Mouse (Mus musculus) layer of hippocampus, adult 9-10 months (tissue): Measurements from ENCODE around the gene A830031A19Rik.
A peak's percentile ranks its signal among the peaks of the same experiment; 100 is the strongest.

Experiments
- DNase-seq: peaks from one replicate; pipeline ENCODE4 v3.0.0; 2022; ENCODE audit warnings: low spot score

Gene A830031A19Rik

DNA sequence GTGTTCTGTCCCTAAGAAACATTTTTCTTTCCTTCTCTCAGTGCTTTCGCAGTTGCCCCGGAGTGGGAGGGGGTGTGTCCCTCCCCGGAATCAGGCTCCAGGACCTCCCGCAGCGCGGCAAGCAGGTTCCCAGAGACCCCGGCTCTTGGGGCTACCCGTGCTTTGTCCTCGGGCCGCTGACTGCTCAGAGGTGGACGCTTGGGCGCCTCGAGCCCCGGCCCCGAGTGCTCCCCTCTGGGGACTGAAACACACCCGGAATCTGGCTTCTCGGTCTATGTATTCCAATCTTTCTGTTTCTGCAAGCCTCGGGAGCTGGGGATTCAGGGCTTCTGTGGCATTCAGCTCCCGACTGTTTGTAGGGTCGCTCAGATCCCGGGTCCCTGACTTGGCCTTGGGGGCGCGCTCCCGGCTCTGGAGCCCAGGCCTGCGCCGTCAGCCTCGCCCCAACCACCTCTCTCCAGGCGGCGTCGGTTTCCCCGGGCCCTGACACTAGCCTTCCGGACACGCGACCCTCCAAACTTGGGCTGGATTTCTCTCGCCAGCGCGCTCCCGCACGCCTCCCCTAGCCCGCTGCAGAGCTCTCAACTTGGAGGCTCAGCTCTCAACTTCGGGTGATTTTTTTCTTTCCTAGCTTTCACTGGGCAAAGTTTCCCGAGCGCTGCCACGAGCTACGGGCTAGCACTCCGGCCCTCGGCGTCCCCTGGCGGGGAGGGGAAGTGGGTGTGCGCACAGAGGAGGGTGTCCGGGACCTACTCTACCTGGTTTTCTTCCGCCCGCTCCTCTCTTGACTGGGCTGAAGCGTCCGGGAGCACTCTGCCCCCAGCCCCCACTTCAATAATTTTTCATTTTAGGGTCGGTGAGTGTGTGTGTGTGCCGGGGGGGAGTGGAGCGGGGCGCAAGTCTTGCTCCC lies 2.2 kb upstream of the A830031A19Rik start:
- DNase-seq, result no peak

DNA sequence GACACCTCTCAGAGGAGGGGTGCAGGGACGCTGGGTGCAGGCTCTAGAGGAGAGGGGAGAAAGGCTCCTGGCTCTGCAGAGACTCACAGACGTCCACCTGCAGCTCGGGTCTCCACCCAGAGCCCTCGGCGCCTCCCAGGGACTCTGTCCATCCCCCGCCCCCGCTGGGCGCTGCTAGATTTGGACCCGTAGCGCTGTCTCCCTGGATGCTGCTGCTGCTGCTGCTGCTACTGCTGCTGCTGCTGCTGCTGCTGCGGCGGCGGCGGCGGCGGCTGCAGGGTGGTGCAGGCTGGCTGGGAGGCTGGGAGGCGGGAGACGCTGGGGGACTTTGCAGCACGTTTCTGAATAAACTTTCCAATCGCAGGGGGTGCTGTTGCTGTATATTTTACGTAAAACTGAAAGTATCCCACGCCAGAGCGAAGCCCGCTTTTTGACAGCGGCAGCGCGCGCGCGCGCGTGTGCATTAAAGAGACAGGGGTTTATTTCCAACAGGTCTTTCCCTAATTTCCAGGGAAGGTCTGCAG lies 1.3 kb upstream of the A830031A19Rik start:
- DNase-seq, result no peak

DNA sequence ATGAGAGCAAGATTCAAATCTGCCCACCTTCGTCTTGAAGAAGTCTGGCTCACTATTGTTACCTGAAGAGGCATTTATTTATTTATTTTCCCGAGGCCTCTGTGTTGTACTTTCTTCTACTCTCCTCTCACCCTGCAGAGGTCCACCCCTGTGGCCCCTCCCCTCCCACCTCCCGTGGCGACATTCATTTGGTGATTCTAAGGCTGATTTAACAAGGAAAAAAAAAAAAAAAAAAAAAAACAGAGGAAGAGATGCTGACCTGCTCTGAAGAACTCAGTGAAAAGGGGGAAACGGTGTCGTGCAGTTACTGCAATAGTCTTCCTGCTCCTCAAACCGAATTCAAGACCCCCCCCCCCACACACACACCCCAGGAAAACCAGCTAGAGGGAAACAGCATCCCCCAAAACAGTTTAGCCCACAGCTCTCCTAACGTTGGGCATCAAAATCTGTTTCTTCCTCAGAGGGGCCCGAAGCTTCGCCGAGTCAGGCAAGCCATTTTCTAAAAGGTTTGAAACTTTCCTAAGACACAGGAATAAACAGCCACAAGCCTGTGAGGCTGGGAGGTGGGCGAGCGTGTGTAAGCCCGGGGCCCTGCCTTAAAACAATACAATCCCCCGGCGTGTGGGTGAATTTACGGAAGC lies 752 bp upstream of the A830031A19Rik start:
- no peak for DNase-seq

DNA sequence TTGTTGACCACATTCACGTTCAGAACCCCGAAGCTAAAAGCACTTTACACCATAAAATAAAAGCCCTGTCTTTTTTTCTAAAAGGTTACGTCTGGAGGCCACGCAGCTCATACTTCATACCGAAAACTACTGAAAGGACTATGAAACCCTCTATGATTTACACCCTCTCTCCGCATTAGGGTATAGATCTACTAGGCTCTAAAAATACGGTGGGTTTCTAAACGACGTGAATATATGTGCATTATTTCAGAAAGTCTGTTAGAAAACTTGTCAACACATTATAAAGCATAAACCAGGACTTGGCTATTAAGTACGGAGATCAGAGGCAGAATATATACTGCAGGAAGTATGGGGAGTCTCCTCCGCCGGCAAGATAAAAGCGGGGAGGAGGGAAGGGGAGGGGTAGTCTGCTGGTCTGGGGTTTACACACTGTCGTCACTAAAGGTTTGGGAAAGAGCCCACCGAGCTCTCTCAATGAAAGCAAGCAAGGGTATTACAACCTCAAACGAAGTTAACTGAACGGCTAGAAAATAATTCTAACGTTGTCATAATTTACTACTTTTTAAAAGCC lies 748 bp downstream of the A830031A19Rik start:
- no peak for DNase-seq

- no peak for DNase-seq
These were observed 9.5 kb downstream of the A830031A19Rik start for GRCm38 (mm10) chr11:24065313-24065712.

DNA sequence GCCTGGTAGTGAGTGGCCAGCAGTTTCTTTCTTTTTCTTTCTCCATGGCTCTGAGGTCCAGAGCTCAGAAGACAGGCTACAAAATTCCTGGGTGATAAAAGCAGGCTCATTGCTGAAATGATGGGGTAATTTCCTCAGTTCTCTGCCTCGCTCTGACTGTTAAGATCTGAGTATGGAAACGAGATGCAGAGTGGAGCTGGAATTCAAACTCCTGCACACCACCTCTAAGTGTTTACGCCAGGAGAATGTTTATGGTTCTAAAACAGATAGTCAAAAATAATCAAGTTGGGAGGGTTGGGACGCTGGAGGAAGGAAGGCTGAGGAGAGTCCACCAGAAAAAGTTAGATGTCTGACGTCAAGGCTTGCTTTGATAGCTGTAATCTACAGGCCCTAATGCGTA lies 10.6 kb downstream of the A830031A19Rik start:
- no peak for DNase-seq

- DNase-seq, result no peak
These were observed 12.3 kb downstream of the A830031A19Rik start for GRCm38 (mm10) chr11:24062495-24063096.

- DNase-seq, result no peak
These were observed 13.0 kb downstream of the A830031A19Rik start for GRCm38 (mm10) chr11:24061819-24062218.

- no peak for DNase-seq
These were observed 14.4 kb downstream of the A830031A19Rik start for GRCm38 (mm10) chr11:24060428-24060827.

DNA sequence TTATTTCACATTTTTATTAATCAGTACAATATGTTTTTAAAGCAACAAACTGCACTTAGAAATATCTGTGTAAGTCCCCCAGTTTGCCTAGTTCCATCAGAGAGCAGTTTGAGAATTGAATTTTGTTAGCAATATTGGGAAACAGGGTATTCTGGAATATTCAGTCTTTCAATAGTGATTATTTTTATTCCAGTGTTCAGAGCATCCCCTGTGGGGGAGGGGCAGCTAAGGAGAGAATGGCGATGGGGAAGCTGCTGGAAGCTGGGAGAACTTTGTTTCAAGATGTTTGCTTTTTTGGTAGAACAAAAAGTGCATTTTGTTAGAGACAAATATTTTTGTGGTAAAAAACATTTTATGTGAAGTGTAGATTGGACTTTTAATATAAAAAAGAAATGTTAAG lies 15.7 kb downstream of the A830031A19Rik start:
- no peak for DNase-seq

DNA sequence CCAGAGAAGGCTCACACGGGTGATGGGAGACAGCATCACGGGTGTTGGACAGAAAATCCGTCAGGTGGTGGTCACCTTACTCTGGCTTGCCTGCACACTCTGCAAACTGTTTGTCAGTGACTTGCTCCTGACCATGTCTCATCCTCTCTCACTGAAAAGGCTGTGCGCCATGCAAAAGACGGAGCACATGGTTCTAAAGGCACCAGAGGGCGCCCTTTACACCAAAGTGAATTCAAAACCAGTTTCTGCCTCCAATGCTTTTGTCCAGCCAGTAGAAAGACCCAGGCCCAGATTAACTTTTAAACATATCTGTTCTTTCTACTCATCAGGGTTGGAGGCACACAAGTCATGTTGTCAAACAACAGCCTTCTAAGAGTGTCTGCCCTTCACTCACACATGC lies 22.0 kb downstream of the A830031A19Rik start:
- DNase-seq, result no peak

- no peak for DNase-seq
These were observed 24.7 kb downstream of the A830031A19Rik start for GRCm38 (mm10) chr11:24050032-24050757.

DNA sequence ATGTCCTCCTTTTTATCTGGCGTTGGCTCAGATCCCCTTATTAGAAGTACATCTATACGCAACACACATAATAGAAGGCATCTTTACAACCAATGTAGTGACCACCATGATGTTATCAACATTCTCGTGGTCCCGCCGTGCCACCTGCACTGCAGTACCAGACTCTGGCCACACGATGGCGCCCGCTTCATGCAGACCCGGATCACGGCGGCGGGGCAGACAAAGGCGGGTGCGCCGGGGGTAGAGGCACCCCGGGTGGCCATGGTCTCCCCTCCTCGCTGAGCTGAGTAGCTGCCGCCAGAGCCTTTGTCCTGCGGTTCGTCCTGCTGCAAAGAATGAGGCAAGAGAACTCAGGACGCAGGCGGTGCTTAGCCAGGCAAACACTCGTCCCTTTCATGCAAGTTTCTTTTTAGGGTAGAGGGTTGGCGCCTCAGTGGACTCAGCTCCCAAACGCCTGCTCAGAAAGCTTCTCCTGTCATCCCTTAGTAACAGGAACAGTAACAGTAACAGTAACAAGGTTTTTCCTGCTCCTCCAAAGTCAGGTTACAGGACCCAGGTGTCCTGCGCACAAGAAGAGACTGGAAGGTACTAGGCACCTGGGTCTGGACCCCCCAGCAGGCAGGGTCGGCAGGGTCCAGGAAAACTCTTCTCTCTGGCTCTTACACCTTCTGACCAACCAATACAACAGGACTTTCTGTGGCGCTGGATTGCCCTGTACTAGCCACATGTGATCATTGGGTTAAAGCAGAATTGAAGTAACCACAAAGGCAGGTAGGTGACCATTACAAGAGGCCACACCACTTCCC lies 25.4 kb downstream of the A830031A19Rik start:
- DNase-seq, result peak; percentile 71

GRCm38 (mm10) chr11:24044025-24044424 lies 30.8 kb downstream of the A830031A19Rik start:
- no peak for DNase-seq

GRCm38 (mm10) chr11:24020760-24021159 lies 54.1 kb downstream of the A830031A19Rik start:
- DNase-seq, result no peak

DNA sequence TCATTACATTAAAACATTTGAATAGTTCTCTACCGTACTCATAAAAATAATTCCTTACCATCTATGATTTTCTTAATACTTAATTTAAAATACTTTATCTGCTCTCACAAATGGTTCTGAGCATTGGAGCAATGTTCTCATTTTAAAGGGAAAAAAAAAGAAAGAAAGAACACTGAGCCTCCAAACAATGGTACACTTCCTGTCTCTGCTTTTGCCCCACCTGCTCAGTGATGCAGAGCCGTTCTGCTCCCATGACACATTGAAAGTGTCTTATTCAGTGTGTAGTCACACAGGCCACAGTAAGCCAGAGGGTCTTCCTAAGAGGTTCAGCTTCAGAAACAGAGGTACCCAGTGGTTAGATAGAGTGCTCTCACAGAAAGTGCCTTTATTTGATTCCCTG lies 56.1 kb downstream of the A830031A19Rik start:
- no peak for DNase-seq

DNA sequence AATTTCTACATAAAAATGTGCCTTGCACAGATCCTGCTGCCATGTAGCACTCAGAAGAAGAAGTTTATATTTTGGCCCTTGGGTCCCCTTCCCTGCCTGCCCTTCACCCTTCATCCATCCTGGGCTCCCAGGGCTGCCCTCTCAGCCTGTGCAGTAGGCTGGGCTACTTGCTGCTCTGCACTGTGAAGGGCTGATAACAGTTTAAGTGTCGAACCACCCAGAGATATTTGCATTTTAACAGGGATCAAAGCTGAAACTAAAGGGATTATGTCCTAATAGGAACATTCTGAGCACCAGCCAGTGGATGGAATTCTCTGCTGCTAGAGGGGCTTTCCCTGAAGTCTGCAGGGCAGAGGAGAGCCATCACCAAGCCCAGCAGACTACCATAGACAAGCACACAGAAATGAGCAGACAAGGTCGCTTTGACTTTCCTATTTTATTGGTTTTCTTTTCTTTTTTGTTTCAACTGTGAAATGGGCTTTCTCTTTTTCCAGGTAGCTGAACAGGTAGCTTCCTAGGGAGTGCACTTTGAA lies 58.1 kb downstream of the A830031A19Rik start:
- no peak for DNase-seq

GRCm38 (mm10) chr11:24016049-24016448 lies 58.8 kb downstream of the A830031A19Rik start:
- no peak for DNase-seq

GRCm38 (mm10) chr11:24014642-24015041 lies 60.2 kb downstream of the A830031A19Rik start:
- no peak for DNase-seq

GRCm38 (mm10) chr11:24012301-24012700 lies 62.6 kb downstream of the A830031A19Rik start:
- DNase-seq, result no peak

DNA sequence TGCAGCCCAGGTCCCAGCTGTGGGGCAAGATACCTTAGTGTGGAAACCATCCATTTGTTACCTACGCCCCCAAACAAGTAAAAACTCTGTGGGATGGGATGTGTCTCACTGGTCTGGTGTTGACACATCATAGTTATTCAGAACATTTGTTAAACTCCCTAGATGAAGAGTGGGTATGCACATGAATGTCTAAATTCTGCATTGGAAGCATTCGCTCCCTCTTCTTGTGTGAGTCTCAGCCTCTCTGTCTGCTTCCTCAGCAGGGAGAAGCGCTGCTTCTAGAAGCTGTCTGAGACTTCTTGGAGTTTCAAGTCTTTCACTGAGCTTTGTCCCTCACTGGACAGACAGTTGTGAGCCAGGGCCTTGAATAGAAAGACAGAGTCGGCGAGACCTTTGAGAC lies 65.9 kb downstream of the A830031A19Rik start:
- no peak for DNase-seq
